Mouse (Mus musculus): ENCODE measurements around the gene Tmem170.

Gene Tmem170

DNA sequence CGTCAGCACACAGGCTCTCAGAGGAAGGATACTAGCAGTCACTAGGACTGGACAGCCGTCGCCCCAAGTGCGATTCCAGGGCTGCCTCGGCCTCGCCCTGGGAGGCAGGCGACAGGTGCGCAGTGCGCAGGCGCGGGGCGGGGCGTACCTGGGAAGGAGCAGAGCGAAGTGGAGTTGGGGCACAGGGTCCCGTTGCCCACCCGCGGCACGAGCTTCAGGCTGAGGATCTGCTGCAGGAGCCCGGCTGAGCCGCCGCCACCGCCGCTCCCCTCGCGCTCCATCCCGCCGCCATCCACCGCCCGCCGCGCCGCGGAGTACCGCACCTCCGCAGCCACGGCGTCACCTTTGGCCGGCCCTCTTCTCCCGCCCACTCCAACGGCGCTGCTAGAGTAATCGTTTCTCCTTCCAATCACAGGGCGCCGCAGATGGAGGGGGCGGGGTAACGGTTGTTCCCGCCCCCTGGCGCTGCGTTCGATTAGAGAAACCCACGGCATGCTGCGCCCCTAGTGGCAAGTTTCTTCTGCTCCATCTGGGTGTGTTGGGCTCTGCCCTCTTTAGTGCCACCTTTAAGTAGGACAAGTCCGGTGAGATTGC is at the start of gene Tmem170:
Gene Tmem170 (minus strand): TSS at position 396 of the 594 bp plus-strand sequence.
- DNase-seq (ENCODE audit: low read depth, low spot score) = peak; percentile 100

DNA sequence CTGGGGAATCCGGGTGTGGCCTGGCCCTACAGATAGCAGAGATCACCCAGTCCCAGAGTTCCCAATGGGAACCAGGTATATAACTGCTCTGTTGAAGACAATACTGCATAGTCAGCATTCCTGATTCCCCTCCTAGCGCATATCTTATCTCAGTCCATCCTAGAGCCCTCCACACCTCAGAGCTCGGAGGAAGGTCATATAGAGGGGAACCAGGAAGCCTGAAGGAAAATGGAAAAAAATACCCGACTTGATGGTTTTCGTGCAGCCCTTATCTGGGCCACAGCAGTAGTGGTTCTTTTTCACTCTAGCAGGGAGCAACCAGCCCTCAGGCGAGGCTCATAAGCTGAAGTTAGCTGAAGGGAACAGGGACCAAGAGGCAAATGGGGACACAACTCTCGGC is 48.4 kb upstream of the Tmem170 start:
- no peak for DNase-seq (ENCODE audit: low read depth, low spot score)

DNA sequence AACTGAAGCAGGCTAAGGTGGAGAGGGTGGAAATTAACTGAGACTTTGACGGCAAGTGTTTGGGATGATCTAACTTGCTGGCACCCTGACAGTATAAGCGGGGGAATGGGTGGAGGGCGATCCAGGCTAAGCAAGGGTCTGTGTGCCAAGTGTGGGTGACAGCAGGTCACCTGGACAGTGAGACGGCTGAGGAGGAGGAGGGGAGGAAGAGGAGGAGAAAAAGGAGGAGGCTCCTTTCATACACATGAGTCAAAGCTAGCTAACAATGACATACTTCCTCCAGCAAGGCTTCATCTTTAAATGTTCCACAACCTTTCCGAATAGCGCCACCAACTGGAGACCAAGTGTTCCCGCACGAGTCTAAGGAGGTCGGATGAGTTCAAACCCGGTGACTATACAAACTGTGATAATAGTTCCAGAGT is 46.8 kb upstream of the Tmem170 start:
- DNase-seq (ENCODE audit: low read depth, low spot score) = peak; percentile 74

DNA sequence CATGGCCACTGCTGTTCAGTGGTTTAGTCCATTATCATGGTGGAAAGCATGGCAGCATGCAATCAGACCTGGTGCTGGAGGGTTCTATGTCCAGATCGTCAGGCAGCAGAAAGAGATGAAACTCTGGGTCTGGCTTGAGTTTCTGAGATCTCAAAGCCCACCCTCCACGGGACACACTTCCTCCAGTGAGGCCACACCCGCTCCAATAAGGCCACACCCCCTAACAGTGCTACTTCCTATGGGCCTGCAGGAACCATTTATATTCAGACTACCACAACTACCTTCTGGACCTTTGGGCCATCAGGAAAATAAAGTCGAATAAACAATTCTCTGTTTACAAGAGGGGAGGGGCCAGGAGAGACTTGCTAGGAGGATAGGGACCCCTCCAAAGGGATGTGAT is 44.4 kb upstream of the Tmem170 start:
- no peak for DNase-seq (ENCODE audit: low read depth, low spot score)

DNA sequence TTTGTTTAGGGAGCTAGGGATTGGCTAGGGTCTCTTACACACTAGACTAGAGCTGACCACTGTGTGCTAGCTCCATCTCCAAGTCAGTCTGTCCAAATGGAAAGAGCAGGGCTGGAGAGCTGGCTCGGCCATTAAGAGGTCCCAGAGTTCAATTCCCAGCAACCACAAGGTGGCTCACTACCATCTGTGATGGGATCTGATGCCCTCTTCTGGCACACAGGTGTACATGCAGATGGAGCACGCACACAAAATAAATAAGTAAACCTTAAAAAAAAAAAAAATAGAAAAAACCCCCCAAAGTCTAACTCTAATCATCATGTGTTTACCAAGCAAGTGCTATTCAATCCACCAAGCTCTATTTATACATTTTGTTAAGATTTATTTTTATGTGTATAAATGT is 43.1 kb upstream of the Tmem170 start:
- peak; percentile 57 for DNase-seq (ENCODE audit: low read depth, low spot score)

DNA sequence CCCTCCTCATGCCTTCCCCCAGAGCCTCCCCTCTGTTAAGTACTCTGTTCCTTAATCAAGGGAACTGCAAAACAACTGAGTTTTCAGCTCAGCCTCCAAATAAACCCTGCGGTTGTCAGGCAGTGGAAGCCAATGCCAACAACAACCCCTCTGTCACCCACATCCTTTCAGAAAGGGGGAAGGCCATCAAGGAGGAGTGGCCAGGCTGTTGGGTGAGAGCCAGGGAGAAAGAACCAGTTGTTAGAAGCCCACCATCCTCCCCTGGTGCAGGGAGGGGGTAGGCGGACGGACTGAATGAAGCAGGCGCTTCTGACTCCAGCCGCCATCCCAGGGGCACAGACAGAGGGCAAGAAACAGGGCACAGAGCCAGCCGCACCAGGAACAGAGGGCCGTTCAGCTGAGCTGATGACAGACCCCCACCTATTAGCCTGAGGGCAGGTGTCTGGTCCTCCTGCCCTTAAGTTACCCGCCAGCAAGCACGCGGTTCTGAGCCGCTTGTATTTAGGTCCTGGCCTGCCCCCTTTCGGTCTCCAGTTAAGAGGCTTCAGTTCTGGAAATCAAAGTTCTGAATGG is 36.4 kb upstream of the Tmem170 start:
- no peak for DNase-seq (ENCODE audit: low read depth, low spot score)

DNA sequence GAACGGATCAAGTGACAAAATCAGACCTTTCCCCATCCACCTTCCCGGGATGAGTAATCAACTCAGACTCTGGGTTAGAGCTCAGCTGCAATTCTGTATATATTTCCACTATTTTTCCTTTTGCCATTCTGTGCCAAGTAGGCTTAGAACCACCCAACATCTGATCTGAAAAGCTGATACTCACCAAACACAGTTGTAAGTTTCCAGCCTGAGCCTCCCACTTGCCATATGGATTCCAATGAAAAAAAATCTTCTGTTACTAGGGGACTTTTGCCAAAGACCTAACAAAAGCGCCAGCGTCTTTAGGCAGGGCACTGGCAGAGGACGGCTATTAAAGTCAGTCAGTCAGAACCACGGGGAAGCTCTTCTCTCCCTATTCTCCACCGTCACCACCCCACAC is 35.0 kb upstream of the Tmem170 start:
- no peak for DNase-seq (ENCODE audit: low read depth, low spot score)

DNA sequence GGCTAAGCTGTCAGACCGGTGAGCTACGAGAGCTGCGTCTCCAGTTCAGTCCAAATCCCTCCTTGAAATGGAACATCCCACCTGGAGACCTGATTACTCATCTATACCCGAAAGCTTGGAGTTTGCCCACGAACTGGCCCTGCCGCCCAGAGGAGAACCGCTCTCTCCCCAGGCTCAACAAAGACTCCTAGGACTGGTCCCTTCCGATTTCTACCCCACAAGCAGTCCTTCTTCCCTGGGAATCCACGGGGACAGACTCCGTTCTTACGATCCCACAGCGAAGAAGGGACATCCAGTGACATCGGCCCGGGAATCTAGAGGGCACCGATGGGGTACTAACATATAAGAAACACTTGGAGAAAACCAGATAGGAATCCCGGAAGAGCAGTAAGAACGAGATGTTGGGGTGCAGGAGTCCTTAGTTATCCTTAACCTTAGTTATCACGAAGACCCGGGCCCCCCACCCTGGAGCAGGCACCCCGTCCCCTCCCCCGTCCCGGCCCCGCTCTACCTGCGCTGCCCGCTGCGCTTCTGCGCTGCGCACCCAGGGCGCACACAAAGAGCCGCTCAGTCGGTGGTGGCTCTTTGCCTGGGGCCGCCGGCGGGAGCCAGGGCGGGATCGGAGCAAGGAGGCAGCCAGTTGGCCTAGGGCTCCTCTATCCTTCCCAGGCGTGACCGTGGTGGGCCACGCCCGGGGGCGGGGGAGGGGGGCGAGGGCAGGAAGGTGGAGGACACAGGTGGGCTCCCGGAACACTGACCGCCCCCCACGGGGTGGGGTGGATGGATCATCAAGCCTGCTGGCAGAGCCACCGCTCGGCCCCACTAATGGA is 33.3 kb upstream of the Tmem170 start, which contains the start of gene Chst5:
Gene Chst5 (minus strand): TSS at position 827 of the 830 bp plus-strand sequence.
- DNase-seq (ENCODE audit: low read depth, low spot score) = no peak

DNA sequence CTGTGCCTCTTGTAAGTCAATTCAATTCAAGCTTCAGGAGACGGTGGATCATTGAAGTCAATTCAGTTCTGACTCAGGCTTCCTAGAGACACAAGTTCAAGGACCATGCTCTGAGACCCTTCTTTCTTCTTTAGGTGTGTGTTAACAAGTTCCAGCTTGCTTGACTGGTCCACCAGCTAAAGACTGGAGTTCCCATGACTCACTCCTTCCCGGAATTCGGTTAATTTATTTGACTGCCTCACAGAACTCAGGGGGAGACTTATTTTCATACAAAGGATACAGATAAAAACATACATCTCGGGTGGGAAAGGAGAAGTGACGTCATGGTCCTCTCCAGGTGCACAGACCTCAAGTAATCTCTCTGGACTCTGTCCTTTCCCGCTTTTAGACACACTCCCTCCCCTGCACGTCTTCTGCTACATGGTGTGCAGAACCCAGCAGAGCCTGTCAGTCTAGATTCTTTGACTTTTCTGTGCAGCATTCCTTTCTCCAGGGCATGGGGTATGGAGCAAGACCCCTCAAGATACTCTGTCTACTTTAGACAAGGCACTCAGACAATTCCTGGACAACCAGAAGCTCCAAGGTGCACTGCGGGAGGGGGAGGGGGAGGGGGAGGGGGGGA is 29.1 kb upstream of the Tmem170 start:
- no peak for DNase-seq (ENCODE audit: low read depth, low spot score)

DNA sequence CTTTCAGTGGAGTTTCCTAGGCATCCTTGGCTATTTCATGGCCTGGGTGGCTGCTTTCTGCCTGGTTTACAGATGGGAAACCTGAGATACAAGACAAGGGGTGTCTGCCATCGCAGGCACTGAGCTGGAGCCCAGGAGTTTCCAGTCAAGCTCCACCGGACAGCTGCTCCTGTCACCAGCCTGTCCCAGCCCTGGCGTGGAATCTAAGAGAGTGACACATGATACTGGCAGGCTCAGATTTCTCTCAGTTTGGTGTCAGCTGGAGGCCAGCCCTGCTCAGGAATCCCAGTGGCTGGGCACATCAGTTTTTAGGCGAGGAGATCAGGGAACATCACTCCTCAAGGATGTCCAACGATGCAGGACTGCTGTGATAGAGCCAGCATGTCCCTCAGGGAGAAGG is 25.5 kb upstream of the Tmem170 start:
- DNase-seq (ENCODE audit: low read depth, low spot score) = no peak

DNA sequence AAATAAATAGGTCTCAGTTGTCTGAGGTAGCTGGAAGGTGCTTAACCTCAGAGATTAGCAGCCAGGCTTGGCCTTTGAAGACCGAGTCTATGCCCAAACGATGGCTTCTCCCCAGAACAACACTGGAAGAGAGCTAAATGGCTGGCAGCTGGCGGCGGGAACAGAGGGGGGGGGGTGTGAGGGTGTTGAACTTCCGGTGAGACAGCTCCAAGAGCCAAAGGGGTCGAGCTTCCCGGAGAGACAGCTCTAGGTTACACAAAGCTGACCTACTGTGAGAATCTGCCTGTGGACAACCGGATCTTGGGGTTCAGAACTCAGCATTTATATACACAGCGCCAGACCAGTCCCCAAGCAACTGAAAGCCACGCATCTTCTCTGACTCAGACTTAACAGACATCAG is 22.0 kb upstream of the Tmem170 start:
- no peak for DNase-seq (ENCODE audit: low read depth, low spot score)

DNA sequence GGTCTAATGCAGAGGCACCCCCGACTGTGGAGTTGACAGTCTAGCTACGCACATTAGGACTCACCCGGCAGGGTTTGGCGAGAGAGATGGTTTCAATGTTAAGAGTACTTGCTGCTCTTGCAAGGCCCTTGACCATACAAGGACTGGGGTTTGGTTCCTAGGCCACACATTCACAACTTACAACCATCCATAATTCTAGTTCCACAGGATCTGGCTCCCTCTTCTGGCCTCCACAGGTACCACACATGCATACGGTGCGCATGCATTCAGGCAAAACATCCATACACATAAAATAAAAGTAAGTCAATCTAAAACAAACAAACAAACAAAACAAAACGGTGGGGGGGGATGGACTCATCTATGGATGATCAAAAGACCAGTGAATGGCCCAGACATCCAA is 18.4 kb upstream of the Tmem170 start:
- peak; percentile 28 for DNase-seq (ENCODE audit: low read depth, low spot score)

DNA sequence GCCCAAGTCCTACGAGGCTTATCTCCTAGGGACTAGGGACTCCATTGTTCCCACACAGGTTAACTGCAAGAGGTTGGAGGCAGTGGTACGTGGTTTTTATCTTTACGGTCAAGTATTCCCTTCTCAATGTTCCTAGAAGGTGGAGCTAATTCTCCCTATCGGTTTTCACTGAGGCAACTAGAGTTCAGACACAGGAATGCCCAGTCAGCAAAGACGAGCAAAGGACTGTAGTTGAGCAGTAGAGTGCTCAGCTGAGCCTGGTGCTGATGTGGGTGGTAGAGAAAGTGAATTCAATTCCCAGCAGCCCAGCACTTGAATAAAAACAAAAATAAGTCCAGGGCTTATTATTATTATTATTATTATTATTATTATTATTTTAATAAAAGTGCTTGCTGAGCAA is 16.1 kb upstream of the Tmem170 start:
- no peak for DNase-seq (ENCODE audit: low read depth, low spot score)

DNA sequence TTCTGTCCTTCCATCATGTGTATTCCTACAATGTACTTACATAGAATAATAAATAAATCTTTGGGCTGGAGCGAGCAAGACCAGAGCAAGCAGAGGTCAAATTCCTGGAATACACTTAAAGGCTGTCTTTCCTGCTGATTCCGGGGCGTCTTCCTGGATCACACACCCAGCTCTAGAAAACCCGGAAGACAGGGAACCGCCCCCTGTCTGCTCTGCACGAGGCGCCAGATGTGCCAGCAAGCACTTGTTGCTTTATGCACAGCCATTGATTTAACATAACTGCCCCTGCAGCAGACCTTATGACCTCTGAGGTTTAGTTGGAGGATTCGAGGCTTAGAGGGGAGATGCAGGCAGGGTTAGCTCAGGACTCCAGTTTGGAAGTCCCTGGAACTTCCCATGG is 15.4 kb upstream of the Tmem170 start:
- DNase-seq (ENCODE audit: low read depth, low spot score) = no peak

DNA sequence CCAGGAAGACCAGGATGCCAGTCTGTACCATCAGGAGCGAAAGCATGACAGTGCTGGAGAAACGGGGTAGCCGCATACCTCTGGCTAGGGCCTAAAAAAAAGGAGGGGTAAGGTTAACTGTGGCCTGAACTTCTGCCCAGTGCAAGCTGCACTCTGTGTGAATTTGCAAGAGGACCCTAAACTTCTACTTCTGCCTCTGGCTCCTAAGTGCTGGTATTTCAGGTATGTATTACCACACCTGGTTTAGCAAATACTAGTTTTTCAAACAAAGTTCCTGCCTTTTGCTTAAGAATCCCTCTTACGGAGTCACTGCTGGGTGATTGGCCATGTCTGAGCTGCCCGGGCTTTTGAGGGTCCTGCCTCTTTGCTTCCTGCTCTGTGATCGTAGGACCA is 14.4 kb upstream of the Tmem170 start:
- DNase-seq (ENCODE audit: low read depth, low spot score) = no peak

DNA sequence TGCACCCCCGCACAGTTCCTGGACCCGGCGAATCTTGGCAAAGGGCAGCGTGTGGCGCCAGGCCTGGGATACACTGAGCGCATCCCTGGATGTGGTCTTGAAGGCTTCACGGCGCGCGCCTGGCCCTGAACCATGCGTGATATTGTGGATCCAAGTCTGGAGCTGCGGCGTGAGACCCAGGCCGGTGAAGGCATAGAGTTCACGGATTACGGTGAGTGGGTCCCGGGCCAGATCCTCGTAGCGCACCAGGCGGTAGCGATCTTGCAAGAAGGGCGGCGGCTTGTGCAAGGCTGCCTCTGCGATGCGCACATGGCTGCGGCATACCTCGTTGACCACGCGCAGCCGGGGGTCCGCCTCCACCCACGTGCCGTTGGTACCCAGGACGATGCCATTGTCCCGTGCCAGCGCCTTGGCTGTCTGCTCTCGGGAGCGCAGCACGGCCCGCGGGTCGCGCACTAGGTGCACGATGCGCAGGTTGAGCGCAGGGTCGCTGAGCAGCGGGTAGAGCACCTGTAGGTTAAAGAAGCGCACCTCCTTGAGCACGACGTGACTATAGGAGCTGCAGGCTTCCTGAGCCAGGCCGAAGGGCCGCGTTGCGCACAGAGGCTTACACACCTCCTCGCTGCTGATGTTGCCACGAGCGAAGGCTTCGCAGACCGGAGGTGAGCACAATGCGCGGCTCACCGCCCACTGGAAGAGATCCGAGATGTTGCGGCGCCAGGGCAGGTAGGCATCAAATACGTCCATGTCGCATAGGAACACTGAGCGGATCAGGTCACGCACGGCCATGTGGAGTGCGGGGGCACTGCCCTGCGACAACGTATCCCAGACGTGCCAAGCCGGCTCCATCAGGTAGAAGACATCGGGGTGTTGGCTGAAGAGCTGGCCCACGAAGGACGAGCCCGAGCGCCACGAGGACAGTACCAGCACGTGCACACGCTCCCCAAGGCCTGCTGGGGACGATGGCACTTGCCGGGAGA is 13.7 kb upstream of the Tmem170 start:
- DNase-seq (ENCODE audit: low read depth, low spot score) = no peak

DNA sequence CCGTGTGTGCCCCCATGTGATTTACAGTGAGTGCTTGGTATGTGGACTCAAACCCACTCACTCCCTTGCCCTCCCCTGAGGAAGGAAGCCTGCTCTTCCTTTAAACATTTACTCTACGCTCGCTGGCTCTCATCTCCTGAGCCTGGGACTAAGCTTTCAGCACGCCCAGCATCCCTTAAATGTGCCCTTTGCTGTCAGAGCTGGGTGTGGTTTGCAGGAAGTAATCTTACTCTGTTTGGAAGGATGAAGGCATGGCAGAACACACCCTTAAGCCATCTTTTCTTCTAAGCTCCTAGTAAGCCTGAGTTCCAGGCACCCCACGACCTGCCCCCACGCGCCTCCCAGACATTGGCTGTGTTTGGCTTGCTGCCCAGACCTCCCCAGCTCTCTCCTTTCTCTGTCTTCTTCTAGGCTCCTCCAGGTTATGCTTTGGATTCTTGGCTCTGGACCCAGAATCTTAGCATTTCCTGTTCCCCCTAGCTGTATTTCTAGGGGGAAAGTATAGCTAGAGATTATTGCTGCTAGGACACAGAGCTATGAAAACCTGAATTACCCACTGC is 11.6 kb upstream of the Tmem170 start:
- DNase-seq (ENCODE audit: low read depth, low spot score) = no peak

DNA sequence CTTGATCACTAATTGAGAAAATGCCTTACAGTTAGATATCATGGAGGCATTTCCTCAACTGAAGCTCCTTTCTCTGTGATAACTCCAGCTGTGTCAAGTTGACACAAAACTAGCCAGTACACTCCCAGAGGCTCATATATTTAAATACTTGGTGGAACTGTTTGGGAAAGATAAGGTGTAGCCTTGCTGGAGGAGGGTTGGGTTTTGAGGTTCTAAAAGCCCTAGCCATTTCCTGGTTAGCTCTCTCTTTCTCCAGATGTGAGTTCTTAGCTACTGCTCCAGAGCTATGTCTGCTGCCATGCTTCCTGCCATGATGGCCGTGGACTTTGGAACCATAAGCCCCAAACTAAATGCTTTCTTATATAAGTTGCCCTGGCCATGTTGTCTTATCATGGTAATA is 10.9 kb upstream of the Tmem170 start:
- DNase-seq (ENCODE audit: low read depth, low spot score) = no peak

DNA sequence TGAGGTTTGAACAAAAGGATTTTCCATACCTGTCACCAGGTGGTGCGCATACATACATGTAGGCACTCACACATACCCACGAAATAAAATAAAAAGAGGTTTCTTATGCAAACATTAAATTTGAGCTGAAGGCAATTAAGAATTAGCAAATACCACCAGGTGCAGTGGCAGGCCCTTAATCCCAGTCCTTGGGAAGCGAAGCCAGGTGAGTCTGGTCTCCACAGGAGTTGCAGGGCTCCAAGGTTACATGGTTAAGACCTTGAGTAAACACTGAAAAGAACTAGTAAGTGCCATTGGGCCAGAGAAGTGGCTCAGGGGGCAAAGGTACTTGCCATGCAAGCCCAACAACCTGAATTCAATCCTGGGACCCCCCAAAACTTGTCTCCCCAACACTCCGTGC is 7.1 kb upstream of the Tmem170 start:
- DNase-seq (ENCODE audit: low read depth, low spot score) = no peak

DNA sequence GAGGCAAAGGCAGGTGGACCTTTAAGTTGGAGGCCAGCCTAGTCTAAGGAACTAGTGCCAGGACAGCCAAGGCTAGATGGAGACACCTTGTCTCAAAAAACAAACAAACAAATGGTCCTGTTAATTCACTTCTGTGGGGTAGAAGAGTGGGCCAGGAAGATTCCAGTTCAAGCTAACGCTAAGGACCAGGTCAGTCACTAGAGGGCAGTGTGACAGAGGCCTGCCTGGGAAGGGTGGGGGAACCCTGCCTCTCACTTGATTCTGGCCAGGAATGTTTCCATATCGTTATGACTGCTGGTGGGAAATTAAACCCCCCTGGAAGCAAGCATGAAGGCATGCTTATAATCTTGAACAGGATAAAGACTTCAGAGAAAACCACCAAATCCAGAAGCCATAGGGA is 5.0 kb upstream of the Tmem170 start:
- peak; percentile 58 for DNase-seq (ENCODE audit: low read depth, low spot score)

DNA sequence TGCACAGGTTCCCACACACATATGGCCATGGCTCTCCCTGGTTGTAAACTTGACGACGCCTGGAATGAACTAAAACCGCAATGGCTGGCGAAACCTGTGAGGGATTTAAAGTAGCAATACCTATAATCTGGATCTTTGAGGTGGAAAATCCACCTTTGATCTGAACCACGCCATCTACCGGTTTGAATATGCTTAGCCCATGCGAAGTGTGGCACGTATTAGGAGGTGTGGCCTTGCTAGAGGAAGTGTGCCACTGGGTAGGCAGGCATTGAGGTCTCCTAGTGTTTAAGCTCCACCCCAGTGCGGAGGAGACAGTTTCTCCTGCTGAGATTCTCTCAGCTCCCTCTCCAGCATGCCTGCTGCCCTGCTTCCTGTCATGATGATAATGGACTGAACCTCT is 1.2 kb upstream of the Tmem170 start:
- peak; percentile 89 for DNase-seq (ENCODE audit: low read depth, low spot score)

All from A20 (cell line).